Mouse (Mus musculus) heart, adult 2 months (tissue): ENCODE results near the gene Nedd8. TPM values are rescaled to one million over a fixed set of nuclear protein-coding genes. Genes with fewer than 3 reads are reported as not detected.
A peak's percentile ranks its signal among the peaks of the same experiment; 100 is the strongest.

Experiments used
- DNase-seq, 2 experiments: peaks; one replicate each; pipeline ENCODE4 v3.0.0; 2021
- H3K27ac ChIP-seq: fragments of 200-600 bp; 2 replicates; pipeline ENCODE4 v1.8.1; 2022
- H3K27me3 ChIP-seq: fragments of 200-500 bp; 2 replicates; pipeline ENCODE4 v1.6.1; 2012; ENCODE audit warnings: mild to moderate bottlenecking, low read length, inconsistent platforms, mixed read lengths; ENCODE audit not compliant: control insufficient read depth, insufficient read depth
- H3K36me3 ChIP-seq: fragments of 200-500 bp; 2 replicates; pipeline ENCODE4 v1.6.1; 2012; ENCODE audit warnings: low read length, inconsistent platforms; ENCODE audit not compliant: control insufficient read depth, insufficient read depth
- H3K4me1 ChIP-seq: fragments of 200-500 bp; 2 replicates; pipeline ENCODE4 v1.6.1; 2011; ENCODE audit warnings: low read length; ENCODE audit not compliant: control insufficient read depth, insufficient read depth
- H3K4me3 ChIP-seq: fragments of 200-600 bp; 2 replicates; pipeline ENCODE4 v1.8.1; 2022
- H3K79me2 ChIP-seq: fragments of 200-500 bp; replicated peaks from 2 replicates; pipeline ENCODE4 v1.6.1; 2012; ENCODE audit warnings: mild to moderate bottlenecking, inconsistent platforms, low read length, moderate library complexity, mixed read lengths; ENCODE audit not compliant: control insufficient read depth, insufficient read depth
- H3K9ac ChIP-seq: fragments of 200-500 bp; 2 replicates; pipeline ENCODE4 v1.6.1; 2012; ENCODE audit warnings: low read depth, mild to moderate bottlenecking, control low read depth, inconsistent platforms, low read length, mixed read lengths
- CTCF ChIP-seq: fragments of 200-600 bp; IDR thresholded peaks from 2 replicates; pipeline ENCODE4 v1.8.1; 2022; ENCODE audit warnings: antibody characterized with exemption, mild to moderate bottlenecking, moderate library complexity
- EP300 ChIP-seq: fragments of 200-500 bp; IDR thresholded peaks from 2 replicates; pipeline ENCODE4 v1.6.1; 2011; ENCODE audit warnings: low read depth, low read length, control low read depth; ENCODE audit not compliant: insufficient read depth
- POLR2A ChIP-seq: fragments of 200-500 bp; IDR thresholded peaks from 2 replicates; pipeline ENCODE4 v1.6.1; 2011; ENCODE audit warnings: mild to moderate bottlenecking, low read depth, low read length, control low read depth; ENCODE audit not compliant: insufficient read depth
- WGBS: fragments of 180-500 bp; shearing (Covaris S2); methylation state at CpG from one replicate; pipeline ENCODE4 v1.1.7; 2018; 5-methylcytosine and 5-hydroxymethylcytosine counted together
- intact Hi-C: fragments of 180-260 bp; cut with DNase I; formaldehyde crosslinking; loops from one replicate; pipeline ENCODE4 v1.15.1; 2025
- polyA plus RNA-seq: library from polyadenylated mRNA; depleted of rRNA; stranded (reverse); fragments of >200 nt; gene quantifications from 2 replicates; pipeline ENCODE4 v1.2.3, GENCODE M21; 2012
- total RNA-seq, 2 experiments: library from RNA; stranded (reverse); gene quantifications; 2 replicates each; pipeline ENCODE4 v1.2.3; 2021

The Nedd8 gene
- total and polyA plus RNA-seq, 3 experiments: 242 to 265 (median 262) TPM

GRCm38 (mm10) chr14:55716271-55716670 is 44.3 kb upstream of the Nedd8 start:
- WGBS: 96% methylated on average over 6 of the region's 6 CpGs
- Histone ChIP-seq H3K27ac (no peak overlapping the region), H3K27me3 (peaks cover 1% of the 10 kb centered on the region; the same call in 1 of the 2 replicates), H3K9ac (no peak overlapping the region), H3K4me1 (no peaks in the 10 kb centered on the region), H3K36me3 (no peaks in the 10 kb centered on the region), H3K4me3 (no peak overlapping the region), H3K79me2 (no peaks in the 10 kb centered on the region)
- TF ChIP-seq EP300 (no peak), CTCF (no peak), POLR2A (no peak)
- intact Hi-C loops: no loop called here
- no peak for DNase-seq

- intact Hi-C loops: no loop called here
- 40% methylated on average over 6 of the region's 6 CpGs for WGBS
- DNase-seq: no peak
- peaks cover 1% of the 10 kb centered on the region; the same call in 1 of the 2 replicates for H3K27me3 ChIP-seq
- H3K4me1 ChIP-seq: no peaks in the 10 kb centered on the region
- H3K36me3 ChIP-seq: no peaks in the 10 kb centered on the region
- no peak for TF ChIP-seq POLR2A
- TF ChIP-seq CTCF: no peak
- TF ChIP-seq EP300: no peak
- no peak overlapping the region for H3K27ac ChIP-seq
- no peaks in the 10 kb centered on the region for H3K79me2 ChIP-seq
- H3K9ac ChIP-seq: no peak overlapping the region
- H3K4me3 ChIP-seq: no peak overlapping the region
These were observed 43.0 kb upstream of the Nedd8 start for GRCm38 (mm10) chr14:55714893-55715292.

GRCm38 (mm10) chr14:55713729-55714122 is 41.8 kb upstream of the Nedd8 start, which contains the start of gene Tgm1:
Gene Tgm1, minus strand, starts transcription at chr14:55713926.
- H3K27me3 ChIP-seq: peaks cover 1% of the 10 kb centered on the region; the same call in 1 of the 2 replicates
- H3K9ac ChIP-seq: no peak within 1 kb of the TSS
- TF ChIP-seq EP300 (no peak), CTCF (no peak), POLR2A (no peak)
- no peak within 1 kb of the TSS for H3K4me3 ChIP-seq
- H3K4me1 ChIP-seq: no peaks in the 10 kb centered on the region
- intact Hi-C loops: no loop called here
- H3K27ac ChIP-seq: no peak within 1 kb of the TSS
- DNase-seq: no peak
- no peaks in the 10 kb centered on the region for H3K36me3 ChIP-seq
- 33% methylated on average over 4 of the region's 4 CpGs for WGBS
- no peaks in the 10 kb centered on the region for H3K79me2 ChIP-seq

GRCm38 (mm10) chr14:55713007-55713728 is 41.2 kb upstream of the Nedd8 start:
- Histone ChIP-seq H3K36me3 (no peaks in the 10 kb centered on the region), H3K79me2 (no peaks in the 10 kb centered on the region), H3K27ac (no peak overlapping the region), H3K4me1 (no peaks in the 10 kb centered on the region), H3K27me3 (peaks cover 1% of the 10 kb centered on the region; the same call in 1 of the 2 replicates), H3K9ac (no peak overlapping the region), H3K4me3 (no peak overlapping the region)
- TF ChIP-seq CTCF (no peak), POLR2A (no peak), EP300 (no peak)
- DNase-seq: peak; percentile 45 to 65
- 16% methylated on average over 25 of the region's 25 CpGs for WGBS
- intact Hi-C loops: no loop called here

- intact Hi-C loops: no loop called here
- no peak overlapping the region for H3K9ac ChIP-seq
- H3K79me2 ChIP-seq: no peaks in the 10 kb centered on the region
- H3K4me1 ChIP-seq: no peaks in the 10 kb centered on the region
- H3K27ac ChIP-seq: no peak overlapping the region
- H3K36me3 ChIP-seq: no peaks in the 10 kb centered on the region
- DNase-seq: no peak
- WGBS: 78% methylated on average over 7 of the region's 7 CpGs
- peaks cover 1% of the 10 kb centered on the region; the same call in 1 of the 2 replicates for H3K27me3 ChIP-seq
- H3K4me3 ChIP-seq: no peak overlapping the region
- TF ChIP-seq POLR2A: no peak
- TF ChIP-seq EP300: no peak
These were observed 39.9 kb upstream of the Nedd8 start for GRCm38 (mm10) chr14:55711786-55712185.

- no peak for TF ChIP-seq POLR2A
- no peak for TF ChIP-seq CTCF
- no peak for TF ChIP-seq EP300
- intact Hi-C loops: no loop called here
- H3K4me3 ChIP-seq: no peak overlapping the region
- no peak overlapping the region for H3K27ac ChIP-seq
- no peaks in the 10 kb centered on the region for H3K79me2 ChIP-seq
- H3K36me3 ChIP-seq: no peaks in the 10 kb centered on the region
- H3K4me1 ChIP-seq: no peaks in the 10 kb centered on the region
- H3K9ac ChIP-seq: no peak overlapping the region
- WGBS: 93% methylated on average over 4 of the region's 4 CpGs
- H3K27me3 ChIP-seq: peaks cover 1% of the 10 kb centered on the region; the same call in 1 of the 2 replicates
- DNase-seq: no peak
These were observed 37.6 kb upstream of the Nedd8 start for GRCm38 (mm10) chr14:55709509-55709908.
